Mouse (Mus musculus) midbrain, embryonic 16.5 days (tissue): ENCODE measurements around the gene Cx3cr1. TPM values are rescaled to one million over a fixed set of nuclear protein-coding genes. Genes with fewer than 3 reads are reported as not detected.

Source experiments
- ATAC-seq: fragments of 200-750 bp; cut with Nextera tagmentation; 2 replicates; pipeline ENCODE4 v1.8.0; 2017; ENCODE audit warnings: moderate TSS enrichment
- H3K27ac ChIP-seq: fragments of 300-500 bp; sonication (generic); 2 replicates; pipeline ENCODE4 v1.5.1; 2014; ENCODE audit warnings: mild to moderate bottlenecking, low read length, mixed read lengths
- H3K27me3 ChIP-seq: fragments of 300-500 bp; sonication (generic); 2 replicates; pipeline ENCODE4 v1.6.1; 2014; ENCODE audit warnings: low read depth, low read length, mixed read lengths; ENCODE audit not compliant: control insufficient read depth, insufficient read depth
- H3K36me3 ChIP-seq: fragments of 300-500 bp; sonication (generic); 2 replicates; pipeline ENCODE4 v1.6.1; 2014; ENCODE audit warnings: mild to moderate bottlenecking, low read length, moderate library complexity, mixed read lengths; ENCODE audit not compliant: control insufficient read depth, insufficient read depth
- H3K4me1 ChIP-seq: fragments of 300-500 bp; sonication (generic); 2 replicates; pipeline ENCODE4 v1.6.1; 2014; ENCODE audit warnings: mild to moderate bottlenecking, low read length, mixed read lengths; ENCODE audit not compliant: control insufficient read depth, insufficient read depth
- H3K4me2 ChIP-seq: fragments of 300-500 bp; sonication (generic); 2 replicates; pipeline ENCODE4 v1.6.1; 2014; ENCODE audit warnings: mild to moderate bottlenecking, low read length, mixed read lengths
- H3K4me3 ChIP-seq: fragments of 300-500 bp; sonication (generic); 2 replicates; pipeline ENCODE4 v1.5.1; 2014; ENCODE audit warnings: low read depth, mild to moderate bottlenecking, low read length, moderate library complexity, mixed read lengths
- H3K9ac ChIP-seq: fragments of 300-500 bp; sonication (generic); 2 replicates; pipeline ENCODE4 v1.6.1; 2014; ENCODE audit warnings: low read depth, low read length, mixed read lengths
- H3K9me3 ChIP-seq: fragments of 300-500 bp; sonication (generic); replicated peaks from 2 replicates; pipeline ENCODE4 v1.6.1; 2014; ENCODE audit warnings: mild to moderate bottlenecking, low read length, mixed read lengths; ENCODE audit not compliant: control insufficient read depth, poor library complexity, severe bottlenecking
- WGBS: fragments of 180-500 bp; shearing (Covaris S2); extraction: QIAGEN DNeasy Blood & Tissue Kit; methylation state at CpG from one replicate; pipeline ENCODE4 v1.1.7; 2014; 5-methylcytosine and 5-hydroxymethylcytosine counted together
- polyA plus RNA-seq: library from polyadenylated mRNA; unstranded; fragments of >200 nt; fragmentation: Nextera tagmentation; extraction: Ambion mirVana; gene quantifications from 2 replicates; pipeline ENCODE4 v1.2.1, GENCODE M21; 2015

Gene Cx3cr1
- polyA plus RNA-seq, 1 experiment from 2014 or later: 8.0 TPM

DNA sequence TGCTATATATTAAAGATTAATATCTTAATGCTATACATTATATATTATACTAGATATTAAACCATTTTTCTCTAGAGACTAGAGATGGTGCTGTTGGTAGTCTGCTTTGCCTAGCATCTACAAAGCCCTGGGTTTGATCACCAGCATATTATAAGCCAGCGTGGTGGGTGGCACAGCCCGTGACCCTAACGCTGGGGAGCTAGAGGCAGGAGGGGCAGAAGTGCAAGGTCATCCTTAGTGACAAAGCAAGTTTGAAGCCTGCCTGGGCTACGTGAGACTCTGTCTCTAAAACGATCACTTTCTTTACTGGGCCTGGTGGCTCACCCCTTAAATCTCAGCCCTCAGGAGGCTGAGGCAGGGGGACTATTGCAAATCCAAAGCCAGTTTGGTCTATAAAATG, 66.8 kb downstream of the Cx3cr1 start:
- no peaks in the 10 kb centered on the region; the same call in 1 of the 2 replicates for H3K27me3 ChIP-seq
- ATAC-seq: no peak
- no peaks in the 10 kb centered on the region for H3K36me3 ChIP-seq
- no peak overlapping the region for H3K27ac ChIP-seq
- no peak overlapping the region for H3K4me2 ChIP-seq
- no peak overlapping the region for H3K4me3 ChIP-seq
- WGBS: 76% methylated on average over 5 of the region's 5 CpGs
- H3K4me1 ChIP-seq: no peaks in the 10 kb centered on the region
- H3K9me3 ChIP-seq: no peaks in the 10 kb centered on the region
- no peak overlapping the region for H3K9ac ChIP-seq

DNA sequence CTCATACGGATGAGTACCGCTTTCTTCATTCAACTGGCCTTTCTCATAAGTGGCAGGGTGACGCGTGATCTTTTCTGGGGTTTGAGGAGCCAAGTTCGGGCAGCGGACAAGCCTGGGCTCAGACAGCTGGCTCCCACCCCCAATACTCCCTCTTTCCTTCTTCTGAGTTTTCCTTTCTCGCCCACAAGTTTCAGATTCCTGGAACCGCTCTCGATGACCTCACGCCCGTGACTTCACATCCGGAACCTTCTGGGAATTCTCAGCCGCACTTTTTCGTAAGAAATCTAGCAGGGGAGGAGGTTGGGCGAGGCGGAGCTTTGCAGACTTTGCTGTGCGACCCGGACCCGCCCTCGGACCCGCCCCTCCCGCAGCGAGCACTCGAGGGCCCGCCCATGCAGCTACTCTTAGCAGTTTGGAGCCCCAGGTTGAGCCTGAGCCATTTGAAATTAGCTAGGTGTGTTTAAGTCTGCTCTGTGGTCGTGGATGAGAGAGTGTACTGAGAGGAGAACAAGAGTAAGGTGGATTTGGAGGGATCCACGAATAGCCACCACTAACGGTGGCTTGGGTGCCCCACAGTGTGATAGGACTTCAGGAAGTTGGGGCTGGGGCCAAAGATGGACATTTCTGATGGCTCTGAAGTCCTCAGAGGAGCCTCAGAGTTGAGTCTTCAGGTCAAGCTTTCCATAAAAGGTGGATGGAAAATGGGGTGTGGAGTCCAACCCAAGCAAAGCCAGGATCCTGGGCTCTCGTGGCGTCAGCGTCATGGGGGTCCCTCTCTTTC, 67.5 kb downstream of the Cx3cr1 start:
- H3K4me1 ChIP-seq: no peaks in the 10 kb centered on the region
- no peak for ATAC-seq
- H3K4me2 ChIP-seq: peak overlapping the region; percentile 54
- no peak overlapping the region for H3K27ac ChIP-seq
- peak overlapping the region; percentile 28 for H3K4me3 ChIP-seq
- H3K9ac ChIP-seq: peak overlapping the region; percentile 46
- no peaks in the 10 kb centered on the region for H3K36me3 ChIP-seq
- WGBS: 9% methylated on average over 31 of the region's 31 CpGs
- no peaks in the 10 kb centered on the region for H3K9me3 ChIP-seq
- H3K27me3 ChIP-seq: no peaks in the 10 kb centered on the region; the same call in 1 of the 2 replicates

DNA sequence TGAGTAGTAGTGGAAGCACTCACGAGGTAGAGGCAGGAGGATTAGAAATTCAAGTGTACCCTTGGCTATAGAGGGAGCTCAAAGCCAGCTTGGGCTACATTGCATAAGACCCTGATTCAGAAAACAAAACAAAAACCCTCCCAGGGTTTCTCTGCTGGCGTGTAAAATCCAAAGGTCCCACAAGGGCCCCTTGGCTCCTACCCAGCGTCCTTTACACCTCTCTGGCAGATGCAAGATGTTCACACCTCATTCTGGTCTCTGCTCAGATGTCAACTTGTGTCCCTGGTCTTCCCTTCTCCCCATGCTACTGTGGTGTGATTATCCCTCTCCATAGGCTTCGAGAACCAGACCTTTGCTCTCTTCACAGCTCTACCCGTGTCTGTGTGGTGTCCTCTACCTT, 68.9 kb downstream of the Cx3cr1 start:
- WGBS: 82% methylated on average over 5 of the region's 5 CpGs
- Histone ChIP-seq H3K9me3 (no peaks in the 10 kb centered on the region), H3K4me3 (no peak overlapping the region), H3K9ac (no peak overlapping the region), H3K27ac (no peak overlapping the region), H3K4me1 (no peaks in the 10 kb centered on the region), H3K4me2 (no peak overlapping the region), H3K27me3 (no peaks in the 10 kb centered on the region; the same call in 1 of the 2 replicates), H3K36me3 (no peaks in the 10 kb centered on the region)
- no peak for ATAC-seq

DNA sequence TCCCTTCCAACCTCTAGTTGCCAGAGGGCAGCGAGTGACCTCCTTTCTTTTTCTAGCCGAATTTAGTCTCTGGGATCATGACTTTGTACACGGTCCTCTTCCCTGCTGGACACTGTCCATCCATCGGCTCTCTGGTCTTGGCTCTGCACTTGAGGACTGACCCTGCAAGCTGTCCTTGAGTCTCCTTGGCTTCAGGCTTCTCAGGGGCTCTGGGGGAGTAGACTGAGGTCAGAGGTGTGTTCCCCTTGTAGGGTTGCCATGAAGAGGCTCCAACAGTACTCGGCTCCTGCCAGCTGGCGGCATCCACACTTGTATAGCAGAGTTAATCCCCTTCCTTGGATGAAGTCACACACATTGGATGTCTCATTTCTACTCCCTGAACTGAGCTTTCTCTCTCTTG, 70.0 kb downstream of the Cx3cr1 start:
- no peaks in the 10 kb centered on the region; the same call in 1 of the 2 replicates for H3K27me3 ChIP-seq
- no peak for ATAC-seq
- no peak overlapping the region for H3K9ac ChIP-seq
- 66% methylated on average over 6 of the region's 6 CpGs for WGBS
- no peak overlapping the region for H3K4me2 ChIP-seq
- H3K4me1 ChIP-seq: no peaks in the 10 kb centered on the region
- no peak overlapping the region for H3K4me3 ChIP-seq
- no peaks in the 10 kb centered on the region for H3K36me3 ChIP-seq
- H3K27ac ChIP-seq: no peak overlapping the region
- H3K9me3 ChIP-seq: no peaks in the 10 kb centered on the region

DNA sequence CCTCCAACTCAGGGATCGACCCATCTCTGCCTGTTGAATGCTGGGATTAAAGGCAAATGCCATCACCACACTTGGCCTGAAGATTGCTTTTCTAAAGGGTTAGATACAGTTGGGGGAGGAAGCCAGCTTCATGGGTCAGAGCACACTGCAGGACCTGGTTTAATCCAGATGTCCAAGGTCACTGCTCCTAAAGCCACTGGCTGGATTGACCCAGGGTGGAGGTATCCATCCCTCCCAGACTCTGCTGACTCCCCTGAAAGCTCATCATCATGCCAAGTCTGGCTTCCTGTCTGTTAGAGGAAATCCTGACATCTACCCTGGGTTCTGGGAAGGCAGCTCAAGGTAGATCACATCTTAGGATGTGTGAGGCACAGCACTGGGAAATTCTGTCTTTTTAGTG, 70.9 kb downstream of the Cx3cr1 start:
- H3K9ac ChIP-seq: no peak overlapping the region
- no peak overlapping the region for H3K27ac ChIP-seq
- H3K4me2 ChIP-seq: no peak overlapping the region
- H3K9me3 ChIP-seq: no peaks in the 10 kb centered on the region
- no peak for ATAC-seq
- no peak overlapping the region for H3K4me3 ChIP-seq
- H3K36me3 ChIP-seq: no peaks in the 10 kb centered on the region
- 72% methylated on average over 1 of the region's 1 CpGs for WGBS
- H3K27me3 ChIP-seq: no peaks in the 10 kb centered on the region; the same call in 1 of the 2 replicates
- no peaks in the 10 kb centered on the region for H3K4me1 ChIP-seq

DNA sequence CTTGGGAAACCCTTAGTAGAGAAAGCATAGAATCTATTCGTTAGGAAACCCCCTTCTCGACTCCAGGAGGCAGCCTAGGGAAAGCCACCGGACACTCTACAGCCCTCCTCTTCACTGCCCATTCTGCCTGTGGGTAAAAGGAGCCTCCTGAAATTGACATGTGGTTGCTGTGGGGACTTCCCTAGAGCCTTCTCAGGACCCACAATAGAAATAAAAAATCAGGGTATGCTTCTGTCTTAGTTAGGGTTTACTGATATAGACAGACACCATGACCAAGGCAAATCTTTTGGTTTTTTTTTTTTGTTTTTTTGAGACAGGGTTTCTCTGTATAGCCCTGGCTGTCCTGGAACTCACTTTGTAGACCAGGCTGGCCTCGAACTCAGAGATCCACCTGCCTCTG, 73.6 kb downstream of the Cx3cr1 start:
- no peak for ATAC-seq
- WGBS: 80% methylated on average over 4 of the region's 4 CpGs
- Histone ChIP-seq H3K36me3 (no peaks in the 10 kb centered on the region), H3K4me3 (no peak overlapping the region), H3K4me1 (no peaks in the 10 kb centered on the region), H3K9ac (no peak overlapping the region), H3K27me3 (no peaks in the 10 kb centered on the region; the same call in 1 of the 2 replicates), H3K9me3 (no peaks in the 10 kb centered on the region), H3K4me2 (no peak overlapping the region), H3K27ac (no peak overlapping the region)

- no peak overlapping the region for H3K27ac ChIP-seq
- H3K9ac ChIP-seq: no peak overlapping the region
- no peaks in the 10 kb centered on the region for H3K27me3 ChIP-seq
- ATAC-seq: no peak
- H3K9me3 ChIP-seq: no peaks in the 10 kb centered on the region
- no peaks in the 10 kb centered on the region for H3K4me1 ChIP-seq
- H3K4me3 ChIP-seq: no peak overlapping the region
- 80% methylated on average over 7 of the region's 7 CpGs for WGBS
- H3K4me2 ChIP-seq: no peak overlapping the region
- H3K36me3 ChIP-seq: no peaks in the 10 kb centered on the region
Observed at GRCm38 (mm10) chr9:119994207-119994606, 75.5 kb downstream of the Cx3cr1 start.

GRCm38 (mm10) chr9:119993092-119993844, 76.4 kb downstream of the Cx3cr1 start:
- 75% methylated on average over 10 of the region's 10 CpGs for WGBS
- ATAC-seq: no peak
- no peaks in the 10 kb centered on the region for H3K9me3 ChIP-seq
- no peak overlapping the region for H3K9ac ChIP-seq
- H3K36me3 ChIP-seq: no peaks in the 10 kb centered on the region
- H3K27me3 ChIP-seq: no peaks in the 10 kb centered on the region
- H3K4me1 ChIP-seq: no peaks in the 10 kb centered on the region
- no peak overlapping the region for H3K4me3 ChIP-seq
- no peak overlapping the region for H3K27ac ChIP-seq
- H3K4me2 ChIP-seq: no peak overlapping the region

DNA sequence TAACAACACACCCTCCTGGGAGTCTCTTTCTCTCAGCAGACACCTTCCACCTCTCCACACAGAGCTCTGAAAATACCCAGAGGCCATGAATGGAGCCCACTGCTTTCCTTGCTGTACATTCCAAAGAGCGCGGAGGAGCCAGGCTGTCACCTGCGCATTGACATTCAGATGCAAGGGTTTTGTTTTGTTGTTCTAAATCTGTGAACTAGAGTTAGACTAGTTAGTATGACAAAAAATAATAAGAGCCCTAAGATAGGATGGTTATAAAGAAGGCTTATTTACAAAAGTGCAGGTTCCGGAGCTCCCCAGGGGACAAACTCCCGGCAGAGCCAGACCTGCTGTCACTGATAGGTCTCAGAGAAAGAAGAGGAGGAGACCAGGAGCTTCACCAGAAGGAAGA, 78.4 kb downstream of the Cx3cr1 start:
- no peaks in the 10 kb centered on the region for H3K9me3 ChIP-seq
- WGBS: 14% methylated on average over 5 of the region's 5 CpGs
- ATAC-seq: no peak
- H3K4me3 ChIP-seq: no peak overlapping the region
- H3K27me3 ChIP-seq: no peaks in the 10 kb centered on the region
- no peaks in the 10 kb centered on the region for H3K4me1 ChIP-seq
- no peaks in the 10 kb centered on the region for H3K36me3 ChIP-seq
- no peak overlapping the region for H3K27ac ChIP-seq
- no peak overlapping the region for H3K9ac ChIP-seq
- H3K4me2 ChIP-seq: no peak overlapping the region
